Mouse (Mus musculus) stomach, embryonic 15.5 days (tissue): ENCODE data around the gene Morn2. TPM values are rescaled to one million over a fixed set of nuclear protein-coding genes. Genes with fewer than 3 reads are reported as not detected.
"Not testable (repeated sequence)": the region's sequence is repeated elsewhere in the genome, so short reads cannot be mapped to it uniquely, and the experiment has no call there.

Experiments used
- ATAC-seq: fragments of 200-750 bp; cut with Nextera tagmentation; 2 replicates; pipeline ENCODE4 v1.8.0; 2017; ENCODE audit warnings: low read depth, moderate number of reproducible peaks, moderate TSS enrichment; ENCODE audit not compliant: insufficient read depth, low FRiP score
- H3K27ac ChIP-seq: fragments of 300-500 bp; sonication (generic); 2 replicates; pipeline ENCODE4 v1.5.1; 2015; ENCODE audit warnings: mild to moderate bottlenecking, inconsistent platforms
- H3K27me3 ChIP-seq: fragments of 300-500 bp; sonication (generic); replicated peaks from 2 replicates; pipeline ENCODE4 v1.6.1; 2015; ENCODE audit warnings: inconsistent platforms
- H3K36me3 ChIP-seq: fragments of 300-500 bp; sonication (generic); 2 replicates; pipeline ENCODE4 v1.6.1; 2015; ENCODE audit warnings: inconsistent platforms
- H3K4me1 ChIP-seq: fragments of 300-500 bp; sonication (generic); 2 replicates; pipeline ENCODE4 v1.6.1; 2015; ENCODE audit warnings: inconsistent platforms
- H3K4me2 ChIP-seq: fragments of 300-500 bp; sonication (generic); 2 replicates; pipeline ENCODE4 v1.6.1; 2015; ENCODE audit warnings: mild to moderate bottlenecking, inconsistent platforms
- H3K4me3 ChIP-seq: fragments of 300-500 bp; sonication (generic); replicated peaks from 2 replicates; pipeline ENCODE4 v1.5.1; 2015; ENCODE audit warnings: inconsistent platforms
- H3K9ac ChIP-seq: fragments of 300-500 bp; sonication (generic); 2 replicates; pipeline ENCODE4 v1.6.1; 2015; ENCODE audit warnings: inconsistent platforms
- H3K9me3 ChIP-seq: fragments of 300-500 bp; sonication (generic); 2 replicates; pipeline ENCODE4 v1.6.1; 2016; ENCODE audit warnings: inconsistent platforms
- WGBS: fragments of 180-500 bp; shearing (Covaris S2); methylation state at CpG from one replicate; pipeline ENCODE4 v1.1.7; 2015; 5-methylcytosine and 5-hydroxymethylcytosine counted together
- polyA plus RNA-seq: library from polyadenylated mRNA; unstranded; fragments of >200 nt; fragmentation: Nextera tagmentation; extraction: Ambion mirVana; gene quantifications from 2 replicates; pipeline ENCODE4 v1.2.1, GENCODE M21; 2015

The Morn2 gene
- 23.9 and 27.8 TPM in 2 replicates for polyA plus RNA-seq

- Histone ChIP-seq H3K27ac (peak within 1 kb of the TSS; percentile 87), H3K4me2 (peak within 1 kb of the TSS; percentile 70), H3K9ac (peak within 1 kb of the TSS; percentile 78), H3K27me3 (no peaks in the 10 kb centered on the region), H3K4me1 (peaks cover 6% of the 10 kb centered on the region; the same call in 1 of the 2 replicates), H3K4me3 (peak within 1 kb of the TSS; percentile 89), H3K36me3 (no peaks in the 10 kb centered on the region), H3K9me3 (no peaks in the 10 kb centered on the region)
- peak; percentile 99 for ATAC-seq
- under 1% methylated on average over 35 of the region's 35 CpGs for WGBS
These were observed at the start of gene Morn2, which contains the start of gene Dhx57 for GRCm38 (mm10) chr17:80290074-80290657. Morn2 (plus strand) TSS chr17:80290203. Dhx57 (minus strand) TSS chr17:80290476.

- H3K4me1 ChIP-seq: no peaks in the 10 kb centered on the region
- 78% methylated on average over 9 of the region's 9 CpGs for WGBS
- H3K27me3 ChIP-seq: no peaks in the 10 kb centered on the region
- H3K9ac ChIP-seq: no peak overlapping the region
- no peak for ATAC-seq
- H3K36me3 ChIP-seq: peaks cover 44% of the 10 kb centered on the region
- H3K4me3 ChIP-seq: no peak overlapping the region
- no peak overlapping the region for H3K4me2 ChIP-seq
- no peak overlapping the region for H3K27ac ChIP-seq
- no peaks in the 10 kb centered on the region for H3K9me3 ChIP-seq
These were observed 48.4 kb upstream of the Morn2 start for GRCm38 (mm10) chr17:80241594-80241993.

GRCm38 (mm10) chr17:80243116-80243515 is 46.9 kb upstream of the Morn2 start:
- H3K27ac ChIP-seq: no peak overlapping the region
- ATAC-seq: peak; percentile 35; the same call in 1 of the 2 replicates
- H3K4me1 ChIP-seq: no peaks in the 10 kb centered on the region
- H3K36me3 ChIP-seq: peaks cover 48% of the 10 kb centered on the region
- 42% methylated on average over 13 of the region's 13 CpGs for WGBS
- H3K9me3 ChIP-seq: no peaks in the 10 kb centered on the region
- no peaks in the 10 kb centered on the region for H3K27me3 ChIP-seq
- no peak overlapping the region for H3K9ac ChIP-seq
- H3K4me3 ChIP-seq: no peak overlapping the region
- no peak overlapping the region for H3K4me2 ChIP-seq

- H3K27me3 ChIP-seq: no peaks in the 10 kb centered on the region
- H3K4me2 ChIP-seq: no peak overlapping the region
- no peaks in the 10 kb centered on the region for H3K9me3 ChIP-seq
- ATAC-seq: no peak
- H3K27ac ChIP-seq: peak overlapping the region; percentile 61; the same call in 1 of the 2 replicates
- no peak overlapping the region for H3K9ac ChIP-seq
- peaks cover 50% of the 10 kb centered on the region for H3K36me3 ChIP-seq
- peaks cover 5% of the 10 kb centered on the region; the same call in 1 of the 2 replicates for H3K4me1 ChIP-seq
- WGBS: 71% methylated on average over 13 of the region's 13 CpGs
- H3K4me3 ChIP-seq: no peak overlapping the region
These were observed 37.1 kb upstream of the Morn2 start for GRCm38 (mm10) chr17:80252757-80253525.

DNA sequence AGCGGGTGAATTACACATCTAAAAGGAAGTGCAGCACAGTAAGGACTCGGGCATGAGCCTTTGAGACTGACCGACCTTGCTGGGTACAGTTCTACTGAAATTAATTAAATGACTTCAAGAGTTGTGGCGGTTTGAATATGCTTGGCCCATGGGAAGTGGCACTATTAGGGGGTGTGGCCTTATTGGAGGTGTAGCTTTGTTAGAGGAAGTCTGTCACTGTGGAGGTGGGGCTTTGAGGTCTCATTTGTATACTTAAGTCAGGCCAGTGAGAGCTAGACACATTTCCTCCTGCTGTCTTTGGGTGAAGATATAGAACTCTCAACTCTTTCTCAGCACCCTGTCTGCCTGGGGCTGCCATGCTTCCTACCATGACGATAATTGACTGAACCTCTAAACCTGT is 35.6 kb upstream of the Morn2 start:
- no peak overlapping the region for H3K9ac ChIP-seq
- H3K9me3 ChIP-seq: no peaks in the 10 kb centered on the region
- peaks cover 5% of the 10 kb centered on the region; the same call in 1 of the 2 replicates for H3K4me1 ChIP-seq
- no peaks in the 10 kb centered on the region for H3K27me3 ChIP-seq
- H3K4me3 ChIP-seq: no peak overlapping the region
- no peak for ATAC-seq
- no peak overlapping the region for H3K4me2 ChIP-seq
- peak overlapping the region; percentile 42 for H3K27ac ChIP-seq
- 94% methylated on average over 5 of the region's 5 CpGs for WGBS
- H3K36me3 ChIP-seq: peaks cover 47% of the 10 kb centered on the region

GRCm38 (mm10) chr17:80255208-80255607 is 34.8 kb upstream of the Morn2 start:
- H3K27me3 ChIP-seq: no peaks in the 10 kb centered on the region
- peak; percentile 78 for ATAC-seq
- H3K4me2 ChIP-seq: 0 out of 2 replicates have a peak overlapping the region, but pooled peaks have one; percentile 13
- peaks cover 43% of the 10 kb centered on the region for H3K36me3 ChIP-seq
- peaks cover 5% of the 10 kb centered on the region; the same call in 1 of the 2 replicates for H3K4me1 ChIP-seq
- 15% methylated on average over 13 of the region's 13 CpGs for WGBS
- H3K27ac ChIP-seq: peak overlapping the region; percentile 42
- no peak overlapping the region for H3K4me3 ChIP-seq
- H3K9me3 ChIP-seq: no peaks in the 10 kb centered on the region
- no peak overlapping the region for H3K9ac ChIP-seq

DNA sequence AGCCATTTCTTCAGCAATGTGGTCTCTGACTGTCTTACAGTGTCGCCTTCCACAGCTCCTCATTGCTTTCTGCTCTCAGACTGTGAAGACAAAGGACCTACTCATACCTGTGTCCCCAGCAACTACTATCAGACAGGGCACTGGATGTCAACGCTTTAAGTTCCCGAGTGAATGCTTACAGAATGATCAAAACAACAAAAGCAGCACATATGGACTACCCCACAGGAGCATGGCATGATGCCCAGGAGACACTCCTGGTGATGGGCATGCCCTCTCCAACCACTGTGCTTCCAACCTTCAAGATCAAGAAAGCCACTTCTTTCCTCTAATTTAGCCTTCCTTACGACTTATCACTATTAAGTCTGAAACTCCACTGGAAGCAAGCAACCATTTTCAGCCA is 22.9 kb upstream of the Morn2 start:
- H3K9me3 ChIP-seq: no peaks in the 10 kb centered on the region
- no peak overlapping the region for H3K4me3 ChIP-seq
- H3K4me2 ChIP-seq: no peak overlapping the region
- no peak overlapping the region for H3K9ac ChIP-seq
- no peak for ATAC-seq
- no peaks in the 10 kb centered on the region for H3K4me1 ChIP-seq
- H3K27me3 ChIP-seq: no peaks in the 10 kb centered on the region
- 90% methylated on average over 4 of the region's 4 CpGs for WGBS
- H3K36me3 ChIP-seq: peaks cover 42% of the 10 kb centered on the region
- no peak overlapping the region for H3K27ac ChIP-seq

GRCm38 (mm10) chr17:80268151-80268550 is 21.9 kb upstream of the Morn2 start:
- no peak for ATAC-seq
- H3K4me2 ChIP-seq: no peak overlapping the region
- no peaks in the 10 kb centered on the region for H3K27me3 ChIP-seq
- no peak overlapping the region for H3K27ac ChIP-seq
- H3K9me3 ChIP-seq: no peaks in the 10 kb centered on the region
- H3K4me1 ChIP-seq: no peaks in the 10 kb centered on the region
- peaks cover 48% of the 10 kb centered on the region for H3K36me3 ChIP-seq
- 94% methylated on average over 3 of the region's 3 CpGs for WGBS
- H3K9ac ChIP-seq: no peak overlapping the region
- H3K4me3 ChIP-seq: no peak overlapping the region

- H3K27me3 ChIP-seq, ATAC-seq, H3K9ac ChIP-seq, H3K9me3 ChIP-seq, H3K27ac ChIP-seq, H3K4me1 ChIP-seq, H3K4me3 ChIP-seq, H3K4me2 ChIP-seq: not testable (repeated sequence)
- WGBS: 91% methylated on average over 7 of the region's 7 CpGs
- peaks cover 41% of the 10 kb centered on the region for H3K36me3 ChIP-seq
These were observed 19.4 kb upstream of the Morn2 start for GRCm38 (mm10) chr17:80270622-80271021.

GRCm38 (mm10) chr17:80278255-80278654 is 11.7 kb upstream of the Morn2 start:
- peaks cover 22% of the 10 kb centered on the region for H3K36me3 ChIP-seq
- no peaks in the 10 kb centered on the region for H3K9me3 ChIP-seq
- H3K4me1 ChIP-seq: no peaks in the 10 kb centered on the region
- no peak overlapping the region for H3K4me2 ChIP-seq
- 86% methylated on average over 4 of the region's 4 CpGs for WGBS
- no peak for ATAC-seq
- no peak overlapping the region for H3K27ac ChIP-seq
- H3K9ac ChIP-seq: no peak overlapping the region
- H3K27me3 ChIP-seq: no peaks in the 10 kb centered on the region
- no peak overlapping the region for H3K4me3 ChIP-seq

- ATAC-seq: no peak
- Histone ChIP-seq H3K4me1 (no peaks in the 10 kb centered on the region), H3K9ac (no peak overlapping the region), H3K27me3 (no peaks in the 10 kb centered on the region), H3K36me3 (peaks cover 20% of the 10 kb centered on the region), H3K27ac (no peak overlapping the region), H3K4me3 (no peak overlapping the region), H3K9me3 (no peaks in the 10 kb centered on the region), H3K4me2 (no peak overlapping the region)
- 85% methylated on average over 8 of the region's 8 CpGs for WGBS
These were observed 10.5 kb upstream of the Morn2 start for GRCm38 (mm10) chr17:80279340-80280070.
